Mouse (Mus musculus) thymus, adult 2 months (tissue): ENCODE data around the gene Mapk11.

Experiments
- CTCF ChIP-seq: fragments of 200-500 bp; IDR thresholded peaks from 2 replicates; pipeline ENCODE4 v1.5.1; 2012; ENCODE audit warnings: mild to moderate bottlenecking, control low read depth, low read length, moderate library complexity, borderline replicate concordance; ENCODE audit not compliant: control insufficient read depth, poor library complexity, insufficient read depth; ENCODE audit errors: extremely low read depth
- POLR2A ChIP-seq: fragments of 200-500 bp; IDR thresholded peaks from 2 replicates; pipeline ENCODE4 v1.6.1; 2012; ENCODE audit warnings: mild to moderate bottlenecking, low read length, control low read depth, moderate library complexity; ENCODE audit not compliant: control insufficient read depth, poor library complexity, insufficient read depth; ENCODE audit errors: extremely low read depth

- TF ChIP-seq CTCF: no peak
- TF ChIP-seq POLR2A: no peak
Observed at GRCm38 (mm10) chr15:89100823-89101222, 48.6 kb downstream of the Mapk11 start.
